Mouse (Mus musculus) layer of hippocampus, postnatal 10 days (tissue): ENCODE results near the gene Hist1h3g. TPM values are rescaled to one million over a fixed set of nuclear protein-coding genes. Genes with fewer than 3 reads are reported as not detected.
"Not testable (repeated sequence)": the region's sequence is repeated elsewhere in the genome, so short reads cannot be mapped to it uniquely, and the experiment has no call there.

Experiments used
- DNase-seq, 2 experiments: peaks; one replicate each; pipeline ENCODE4 v3.0.0; 2021; ENCODE audit warnings: low spot score in 2 of 2
- microRNA-seq, 2 experiments: library from miRNA; unstranded; fragments of <30 nt; microRNA quantifications; one replicate each; pipeline ENCODE4 v1.2.0; 2021
- total RNA-seq, 2 experiments: library from RNA; stranded (reverse); gene quantifications; 2 replicates each; pipeline ENCODE4 v1.2.3; 2021

The Hist1h3g gene
- total RNA-seq, 2 experiments from 2014 or later, result 19.1 to 19.9 TPM

DNA sequence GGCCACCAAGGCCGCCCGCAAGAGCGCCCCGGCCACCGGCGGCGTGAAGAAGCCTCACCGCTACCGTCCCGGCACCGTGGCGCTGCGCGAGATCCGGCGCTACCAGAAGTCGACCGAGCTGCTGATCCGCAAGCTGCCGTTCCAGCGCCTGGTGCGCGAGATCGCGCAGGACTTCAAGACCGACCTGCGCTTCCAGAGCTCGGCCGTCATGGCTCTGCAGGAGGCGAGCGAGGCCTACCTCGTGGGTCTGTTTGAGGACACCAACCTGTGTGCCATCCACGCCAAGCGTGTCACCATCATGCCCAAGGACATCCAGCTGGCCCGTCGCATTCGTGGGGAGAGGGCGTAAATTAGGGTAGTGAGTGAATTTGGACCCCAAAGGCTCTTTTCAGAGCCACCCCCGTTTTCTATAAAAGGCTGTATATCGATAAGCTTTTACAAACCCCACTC lies 40.7 kb downstream of the Hist1h3g start:
- not testable (repeated sequence) for DNase-seq

DNA sequence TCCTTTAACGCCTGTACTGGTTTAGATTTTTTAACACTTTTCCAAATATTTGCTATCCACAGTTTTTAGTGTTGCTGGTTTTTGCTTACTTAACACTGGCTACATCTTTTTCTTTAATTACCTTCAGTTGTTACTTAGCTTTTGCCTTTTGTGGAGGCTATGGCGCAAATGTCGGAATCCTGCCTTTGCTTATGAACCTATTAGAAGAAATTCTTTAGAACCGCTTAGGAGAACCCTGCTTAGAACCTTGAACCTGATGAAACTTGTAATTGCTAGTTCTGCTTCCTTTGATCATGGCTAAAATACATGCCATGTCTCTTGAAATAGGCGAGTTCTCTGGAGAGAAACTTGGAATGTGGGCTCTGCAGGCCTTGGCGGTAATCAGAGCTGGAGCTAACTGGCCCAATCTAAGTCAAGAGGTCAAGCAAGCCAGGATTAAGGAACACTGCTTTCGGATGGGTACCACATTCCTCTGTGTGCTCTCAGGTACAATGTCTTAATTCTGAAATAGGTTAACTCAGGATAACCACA lies 41.2 kb downstream of the Hist1h3g start:
- no peak for DNase-seq

DNA sequence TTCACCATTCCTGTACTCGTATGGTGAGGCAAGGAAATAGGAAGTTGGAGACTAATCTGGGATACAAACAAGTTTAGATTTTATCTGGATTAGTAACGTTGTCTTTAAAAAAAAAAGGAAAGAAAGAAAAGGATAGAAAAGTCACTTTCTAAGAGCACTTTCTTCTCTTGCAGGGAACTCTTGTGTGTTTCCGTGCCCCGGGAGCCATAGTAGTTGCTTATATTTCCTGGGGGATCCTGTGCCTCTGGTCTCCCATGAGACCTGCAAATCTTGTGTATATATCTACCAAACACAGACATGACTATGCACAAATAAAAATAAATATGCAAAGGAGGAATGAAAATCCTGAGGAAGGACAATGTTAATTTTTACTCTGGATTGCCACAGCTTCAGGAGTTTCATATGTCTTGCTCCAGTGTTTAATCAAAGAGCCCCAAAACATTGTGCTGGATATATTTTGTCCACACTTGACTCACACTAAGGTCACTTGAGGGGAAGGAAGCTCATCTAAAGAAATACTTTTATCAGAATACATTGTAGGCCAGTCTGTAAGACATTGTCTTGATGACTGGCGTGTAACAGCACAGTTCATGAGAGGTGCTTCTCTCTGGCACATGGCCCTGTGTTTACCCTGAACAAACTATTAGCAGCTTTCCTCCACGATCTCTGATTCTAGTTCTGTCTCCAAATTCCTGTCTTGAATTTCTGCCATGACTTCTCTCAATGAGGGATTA lies 41.9 kb downstream of the Hist1h3g start:
- no peak for DNase-seq

DNA sequence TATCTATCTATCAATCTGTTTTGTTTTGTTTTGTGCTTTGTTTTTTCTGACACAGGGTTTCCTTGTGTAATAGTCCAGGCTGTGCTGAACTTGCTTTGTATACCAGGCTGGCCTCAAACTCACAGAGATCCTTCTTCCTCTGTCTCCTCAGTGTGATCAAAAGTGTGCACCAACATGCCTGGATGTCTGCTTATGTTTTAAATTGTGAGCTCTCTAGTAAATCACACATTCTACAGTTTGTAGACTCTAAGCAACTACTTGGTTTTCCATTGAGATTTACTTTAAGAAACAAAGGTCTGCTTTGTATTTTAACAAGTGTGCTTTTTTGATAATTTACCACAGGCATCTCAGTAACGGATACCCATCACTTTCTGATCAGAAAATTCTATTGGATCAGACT lies 42.6 kb downstream of the Hist1h3g start:
- DNase-seq, result no peak

DNA sequence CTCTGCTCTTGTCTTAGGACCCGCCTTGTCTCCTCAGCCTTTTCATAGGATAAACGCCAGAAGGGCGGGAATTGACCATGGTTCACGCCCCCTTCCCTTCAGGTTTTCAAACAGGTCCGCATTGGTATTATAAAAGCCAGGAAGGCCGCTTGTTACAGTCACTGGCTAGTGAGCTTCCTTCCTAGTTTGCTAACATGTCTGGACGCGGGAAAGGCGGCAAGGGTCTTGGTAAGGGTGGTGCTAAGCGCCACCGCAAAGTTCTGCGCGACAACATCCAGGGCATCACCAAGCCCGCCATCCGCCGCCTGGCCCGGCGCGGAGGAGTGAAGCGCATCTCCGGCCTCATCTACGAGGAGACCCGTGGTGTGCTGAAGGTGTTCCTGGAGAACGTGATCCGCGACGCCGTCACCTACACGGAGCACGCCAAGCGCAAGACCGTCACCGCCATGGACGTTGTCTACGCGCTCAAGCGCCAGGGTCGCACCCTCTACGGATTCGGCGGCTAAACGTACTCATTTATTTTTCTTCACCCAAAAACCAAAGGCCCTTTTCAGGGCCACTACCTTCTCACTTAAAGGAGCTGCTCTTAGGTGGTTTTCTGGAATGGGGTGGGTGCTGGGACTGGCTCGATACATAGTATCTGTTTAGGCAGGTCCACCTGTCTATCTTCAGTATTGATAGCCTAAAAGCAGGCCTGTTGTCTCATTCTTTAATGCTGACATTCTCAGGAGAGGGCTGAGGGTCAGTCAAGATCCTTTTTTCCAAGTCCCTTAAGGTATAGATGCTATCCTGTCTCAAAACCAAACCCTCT lies 46.4 kb downstream of the Hist1h3g start, which contains the start of gene Hist1h4d:
TSS of gene Hist1h4d (plus strand) at position 191 of the 811 bp plus-strand sequence.
- peak; percentile 97 to 98 for DNase-seq

DNA sequence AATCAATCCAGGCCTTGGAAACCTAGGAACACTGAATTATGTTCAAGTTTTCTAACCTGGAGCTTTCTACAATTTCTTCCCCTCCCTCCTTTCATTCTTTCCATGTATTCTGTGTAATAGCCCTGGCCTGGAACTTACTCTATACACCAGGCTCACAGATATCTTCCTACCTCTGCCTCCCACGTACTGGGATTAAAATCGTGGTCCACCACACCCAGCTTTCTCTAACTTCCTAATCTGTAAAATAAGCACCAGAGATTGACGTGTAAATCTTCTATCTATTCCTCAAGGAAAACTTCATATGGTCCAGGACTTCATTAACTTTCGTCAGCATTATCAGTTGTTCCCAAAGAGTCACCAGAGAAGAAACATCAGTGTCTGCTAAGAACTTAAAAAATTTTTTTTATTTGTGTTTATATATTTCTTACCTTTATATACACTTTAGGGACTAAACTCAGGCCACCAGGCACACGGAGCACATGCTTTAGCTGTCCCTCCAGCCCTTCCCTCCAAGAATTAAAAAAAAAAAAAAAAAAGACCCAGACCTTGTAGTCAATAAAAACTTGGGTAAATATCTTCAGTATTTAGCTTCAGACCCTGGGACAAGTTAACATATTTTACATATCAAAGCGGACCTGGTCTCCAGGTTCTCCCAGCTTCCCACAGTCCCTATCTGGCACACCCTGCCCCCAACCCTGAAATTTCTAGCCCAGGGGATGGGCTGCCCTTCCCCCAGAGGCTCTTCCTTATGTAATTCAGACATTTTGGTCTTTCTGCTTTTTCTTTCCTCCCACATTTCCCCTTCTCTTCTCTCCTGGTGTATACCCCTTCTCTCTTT lies 47.2 kb downstream of the Hist1h3g start:
- DNase-seq, result no peak

DNA sequence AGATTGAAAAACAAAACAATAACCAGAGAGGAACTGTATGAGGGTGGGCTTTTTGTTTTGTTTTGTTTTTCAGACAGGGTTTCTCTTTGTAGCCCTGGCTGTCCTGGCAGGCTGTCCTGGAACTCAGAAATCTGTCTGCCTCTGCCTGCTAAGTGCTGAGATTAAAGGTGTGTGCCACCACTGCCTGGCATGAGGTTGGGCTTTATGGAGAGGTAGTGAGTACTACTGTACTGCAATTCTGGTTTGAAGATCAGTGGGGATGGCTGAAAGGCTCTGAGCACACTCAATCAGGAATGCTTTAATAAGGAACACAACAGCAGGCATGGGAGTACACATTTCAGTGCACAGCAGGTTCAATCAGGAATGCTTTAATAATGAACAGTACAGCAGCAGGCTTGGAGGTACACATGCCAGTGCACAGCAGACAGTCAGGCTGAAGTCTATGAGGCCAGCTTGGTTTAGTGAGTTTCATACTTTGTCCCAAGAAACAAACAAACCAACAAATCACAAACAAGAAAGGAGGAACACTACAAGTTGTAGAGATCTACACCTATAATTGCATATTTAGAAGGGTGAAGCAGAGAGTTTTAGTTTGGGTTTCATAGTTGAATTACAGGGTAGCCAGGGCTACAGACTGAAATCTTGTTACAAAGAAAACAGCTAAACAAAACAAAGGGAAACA lies 48.3 kb downstream of the Hist1h3g start:
- no peak for DNase-seq

DNA sequence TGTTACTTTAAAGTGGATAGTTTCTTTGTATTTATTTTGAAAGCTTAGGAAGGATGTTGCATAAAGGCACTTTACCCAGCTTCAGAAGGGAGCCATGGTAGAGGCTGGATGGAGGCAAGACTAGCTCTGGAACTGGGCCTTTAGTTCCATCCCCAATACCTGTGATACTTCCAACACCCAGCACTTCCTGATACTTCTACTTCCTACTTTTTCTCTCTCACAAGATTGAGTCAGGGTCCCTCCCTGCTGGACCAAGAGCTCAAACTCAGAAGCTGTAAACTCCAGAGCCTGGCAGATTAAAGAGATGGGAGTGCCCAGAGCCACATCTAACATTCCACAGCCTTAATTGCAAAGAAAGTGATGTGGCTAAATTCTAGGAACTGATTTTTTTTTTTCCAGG lies 49.1 kb downstream of the Hist1h3g start:
- DNase-seq, result no peak

DNA sequence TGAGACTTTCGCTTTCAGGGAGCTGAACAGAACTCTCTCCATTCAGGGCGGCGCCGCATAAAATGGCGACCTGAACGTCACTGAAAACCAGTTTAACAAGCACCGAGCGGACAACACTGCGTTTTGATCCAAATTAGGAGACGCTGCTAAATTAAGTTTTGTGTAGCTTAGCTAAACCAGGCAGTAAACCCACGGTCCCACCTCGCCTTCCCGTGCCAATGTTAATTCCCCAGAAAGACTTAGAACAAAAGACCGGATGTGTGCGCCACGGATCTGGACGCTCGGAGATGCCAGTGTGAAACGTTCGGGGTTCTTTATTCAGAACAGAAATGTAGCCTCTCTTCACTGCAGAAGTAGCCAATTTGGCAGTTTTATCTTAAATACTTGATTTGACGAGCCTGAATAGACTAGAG lies 49.8 kb downstream of the Hist1h3g start:
- DNase-seq, result peak; percentile 67 to 70

Small RNAs within 50 kb of the gene (microRNA-seq; reads per million reads assigned to microRNA genes)
- gene Gm44297 (0 reads per million in 2 experiments), gene Gm44359 (0 reads per million in 2 experiments), gene Gm44394 (0 reads per million in 2 experiments), gene n-TStga1 (0.20 to 0.22 reads per million in 2 experiments)

Other genes starting within 250 kb of the Hist1h3g start
- gene Zfp322a, start 166.2 kb upstream of the Hist1h3g start, total RNA-seq, result 10 to 100 TPM; 37.0 to 40.8 TPM
- 1 to 10 TPM; 7.0 to 7.5 TPM for gene Abt1, start 111.6 kb upstream of the Hist1h3g start, total RNA-seq
- gene Btn1a1, start 69.5 kb upstream of the Hist1h3g start, total RNA-seq, result not detected
- under 1 TPM; 0.53 to 0.58 TPM for gene Btn2a2, start 46.6 kb upstream of the Hist1h3g start, total RNA-seq
- 100 to 1,000 TPM; 280 to 315 TPM for gene Hist1h4h, start 4.4 kb upstream of the Hist1h3g start, total RNA-seq
- gene Hist1h2af, start 1.5 kb upstream of the Hist1h3g start, total RNA-seq, result 10 to 100 TPM; 45.7 to 51.3 TPM
- 1 to 10 TPM; 5.1 TPM for gene Hist1h2bh, start 8.0 kb downstream of the Hist1h3g start, total RNA-seq
- 10 to 100 TPM; 28.3 to 32.7 TPM for gene Hist1h3f, start 8.6 kb downstream of the Hist1h3g start, total RNA-seq
- gene Hist1h4f, start 16.2 kb downstream of the Hist1h3g start, total RNA-seq, result 100 to 1,000 TPM; 140 to 182 TPM
- gene Hist1h1d, start 17.8 kb downstream of the Hist1h3g start, total RNA-seq, result 1 to 10 TPM; 6.4 to 6.6 TPM
- gene Hist1h3e, start 26.9 kb downstream of the Hist1h3g start, total RNA-seq, result 10 to 100 TPM; 77.0 to 85.3 TPM
- 10 to 100 TPM; 13.0 to 14.0 TPM for gene Hist1h2ae, start 35.8 kb downstream of the Hist1h3g start, total RNA-seq
- gene Hist1h2bg, start 36.0 kb downstream of the Hist1h3g start, total RNA-seq, result 100 to 1,000 TPM; 105 to 126 TPM
- 10 to 100 TPM; 44.2 to 62.6 TPM for gene Hist1h2bf, start 38.8 kb downstream of the Hist1h3g start, total RNA-seq
- gene Hist1h2ad, start 39.0 kb downstream of the Hist1h3g start, total RNA-seq, result 1 to 10 TPM; 5.3 to 5.6 TPM
- 10 to 100 TPM; 13.0 to 15.0 TPM for gene Hist1h3d, start 40.3 kb downstream of the Hist1h3g start, total RNA-seq
- gene Hist1h4d, start 46.2 kb downstream of the Hist1h3g start, total RNA-seq, result 100 to 1,000 TPM; 147 to 163 TPM
- 1 to 10 TPM; 6.7 to 8.4 TPM for gene Hist1h2be, start 85.7 kb downstream of the Hist1h3g start, total RNA-seq
- gene Hist1h1e, start 87.1 kb downstream of the Hist1h3g start, total RNA-seq, result 10 to 100 TPM; 69.3 to 81.5 TPM
- 1 to 10 TPM; 2.6 to 3.3 TPM for gene Hist1h2ac, start 148.5 kb downstream of the Hist1h3g start, total RNA-seq
- 10 to 100 TPM; 27.9 to 28.0 TPM for gene Hist1h2bc, start 148.8 kb downstream of the Hist1h3g start, total RNA-seq
- not detected for gene Hist1h1t, start 160.4 kb downstream of the Hist1h3g start, total RNA-seq
- 100 to 1,000 TPM; 102 to 111 TPM for gene Hist1h4c, start 163.0 kb downstream of the Hist1h3g start, total RNA-seq
- gene Hfe, start 175.4 kb downstream of the Hist1h3g start, total RNA-seq, result 1 to 10 TPM; 3.4 to 5.9 TPM
- gene Hist1h1c, start 203.4 kb downstream of the Hist1h3g start, total RNA-seq, result 100 to 1,000 TPM in 1 of 2 experiments, 10 to 100 TPM in 1; 87.1 to 106 TPM
- 10 to 100 TPM; 23.5 to 26.8 TPM for gene Hist1h3c, start 210.2 kb downstream of the Hist1h3g start, total RNA-seq
- 10 to 100 TPM; 38.1 to 45.9 TPM for gene Hist1h2bb, start 211.3 kb downstream of the Hist1h3g start, total RNA-seq
- 10 to 100 TPM; 65.7 to 68.4 TPM for gene Hist1h2ab, start 215.7 kb downstream of the Hist1h3g start, total RNA-seq
- 10 to 100 TPM; 67.7 to 73.1 TPM for gene Hist1h3b, start 216.8 kb downstream of the Hist1h3g start, total RNA-seq
- gene Hist1h4b, start 221.6 kb downstream of the Hist1h3g start, total RNA-seq, result 10 to 100 TPM; 80.9 to 84.6 TPM
- 10 to 100 TPM; 71.9 to 72.7 TPM for gene Hist1h4a, start 225.8 kb downstream of the Hist1h3g start, total RNA-seq
- gene Hist1h3a, start 227.0 kb downstream of the Hist1h3g start, total RNA-seq, result 10 to 100 TPM; 68.7 to 70.1 TPM
- gene Hist1h1a, start 228.2 kb downstream of the Hist1h3g start, total RNA-seq, result 10 to 100 TPM; 47.3 to 51.5 TPM
- gene Trim38, start 234.5 kb downstream of the Hist1h3g start, total RNA-seq, result not detected